Mouse (Mus musculus) kidney, embryonic 16.5 days (tissue): ENCODE results near the gene Cfap77. TPM values are rescaled to one million over a fixed set of nuclear protein-coding genes. Genes with fewer than 3 reads are reported as not detected.

Experiments used
- polyA plus RNA-seq: library from polyadenylated mRNA; unstranded; fragments of >200 nt; fragmentation: Nextera tagmentation; extraction: Ambion mirVana; gene quantifications from 2 replicates; pipeline ENCODE4 v1.2.1, GENCODE M21; 2015

Cfap77 gene
- polyA plus RNA-seq, 1 experiment from 2014 or later = 0.35 TPM

Other genes with a start within 250 kb of the Cfap77 start
- gene Gtf3c4, start 214.7 kb downstream of the Cfap77 start, polyA plus RNA-seq = 16.0 and 16.7 TPM in 2 replicates
- gene Ddx31, start 214.7 kb downstream of the Cfap77 start, polyA plus RNA-seq = 14.1 and 14.3 TPM in 2 replicates
- gene Barhl1, start 138.4 kb downstream of the Cfap77 start, polyA plus RNA-seq = not detected in 2 replicates
- gene Ttf1, start 5.2 kb upstream of the Cfap77 start, polyA plus RNA-seq = 10.2 and 11.4 TPM in 2 replicates
- 8.0 and 8.9 TPM in 2 replicates for gene Setx, start 69.1 kb upstream of the Cfap77 start, polyA plus RNA-seq
- 5.1 TPM in 2 replicates for gene Ntng2, start 197.9 kb upstream of the Cfap77 start, polyA plus RNA-seq